In genomic region chr5:35973800-35974199, GRCm38 (mm10) we compare ENCODE assay signal across 9 mouse cellular contexts.
A peak's percentile ranks its signal among the peaks of the same experiment; 100 is the strongest.
DNase-seq lines count a peak whose midpoint lies in the region; ATAC-seq and TF ChIP-seq lines count a peak whose summit lies in the region.
"Had no signal": no experiment of that assay in that cellular context is flagged by ENCODE, and none has a peak within 500 bp of the region (broad histone marks: within the 10 kb centered on the region; RNA-seq: fewer than 3 reads in every experiment).

No protein-coding gene starts in this region.

- 85% methylated on average over 12 of the region's 12 CpGs for WGBS in midbrain, embryonic 13.5 days

- TF ChIP-seq CTCF in Patski (IDR thresholded peaks at IDR 0.05), result no peak

- peak; percentile 68 for ATAC-seq in Patski
- ATAC-seq in midbrain, embryonic 13.5 days, result no peak

- no peaks in the 10 kb centered on the region for H3K9me3 ChIP-seq in midbrain, embryonic 13.5 days
- H3K9me3 ChIP-seq: liver, embryonic 13.5 days had no signal

- H3K4me3 ChIP-seq in midbrain, embryonic 13.5 days (replicated peaks), result no peak overlapping the region
- H3K4me3 ChIP-seq: liver, embryonic 13.5 days had no signal

- H3K36me3 ChIP-seq in midbrain, embryonic 13.5 days, result peaks cover 80% of the 10 kb centered on the region
- H3K36me3 ChIP-seq: liver, embryonic 13.5 days had no signal

- in situ Hi-C loops in Patski (cut with MboI; ENCODE audit: low pct_unique_long_range_greater_than_20kb), result loop anchor here (5.0 kb wide), 1 partner anchor 86 kb away; no protein-coding TSS in a partner anchor

- DNase-seq in 3T3-L1 (ENCODE audit: low read depth, low spot score) (peak; percentile 97), Patski (ENCODE audit: low read depth, low spot score) (peak; percentile 65)
- DNase-seq in gastrocnemius, postnatal 4 days (ENCODE audit: low spot score in 2 of 2), result peak; percentile 84 to 91
- peak; percentile 65 to 66 for DNase-seq in kidney, adult 8-10 months
- DNase-seq in lung, postnatal 36 days, result peak; percentile 91
- DNase-seq in thymus, postnatal 36 days, result peak; percentile 65 to 77
- DNase-seq in embryo, embryonic 10.5 days (ENCODE audit: low spot score), result no peak
- DNase-seq: liver, embryonic 13.5 days had no signal

- no peak overlapping the region for H3K9ac ChIP-seq in midbrain, embryonic 13.5 days (replicated peaks)
- H3K9ac ChIP-seq: liver, embryonic 13.5 days had no signal

- H3K27ac ChIP-seq in midbrain, embryonic 13.5 days, result no peak overlapping the region
- H3K27ac ChIP-seq: liver, embryonic 13.5 days had no signal

- H3K4me2 ChIP-seq in midbrain, embryonic 13.5 days (replicated peaks), result no peak overlapping the region
- H3K4me2 ChIP-seq: liver, embryonic 13.5 days had no signal

- H3K27me3 ChIP-seq in Patski, result no peaks in the 10 kb centered on the region
- no peaks in the 10 kb centered on the region for H3K27me3 ChIP-seq in midbrain, embryonic 13.5 days
- H3K27me3 ChIP-seq: liver, embryonic 13.5 days had no signal

- H3K4me1 ChIP-seq in midbrain, embryonic 13.5 days (replicated peaks), result peaks cover 14% of the 10 kb centered on the region

- CTCF ChIA-PET in Patski (lab: Charles Lee), result interaction anchor here (0.9 to 9.1 kb wide), 9 partner anchors 8 to 180 kb away, joined by 3 to 125 read pairs (median 5); partner anchors contain the start of gene Afap1

- POLR2A ChIA-PET in Patski (lab: Charles Lee), result no interaction called here
